Mouse (Mus musculus): ENCODE results near the gene Mkrn2os. TPM values are rescaled to one million over a fixed set of nuclear protein-coding genes. Genes with fewer than 3 reads are reported as not detected.
"Not testable (repeated sequence)": the region's sequence is repeated elsewhere in the genome, so short reads cannot be mapped to it uniquely, and the experiment has no call there.

Gene Mkrn2os
- 1.6 and 1.9 TPM in 2 replicates for polyA plus RNA-seq (2015; fragmentation: Nextera tagmentation; extraction: Ambion mirVana)

GRCm38 (mm10) chr6:115592458-115592857 lies at the start of gene Mkrn2os:
TSS of gene Mkrn2os (minus strand) at chr6:115592576.
- no peak for DNase-seq (ENCODE audit: low spot score)

GRCm38 (mm10) chr6:115638188-115638587 lies 45.8 kb upstream of the Mkrn2os start:
- not testable (repeated sequence) for DNase-seq (ENCODE audit: low spot score)

- DNase-seq (ENCODE audit: low spot score) = no peak
Observed at GRCm38 (mm10) chr6:115634015-115634414, 41.6 kb upstream of the Mkrn2os start.

GRCm38 (mm10) chr6:115631056-115631795 lies 38.9 kb upstream of the Mkrn2os start:
- DNase-seq (ENCODE audit: low spot score) = no peak

- DNase-seq (ENCODE audit: low spot score) = no peak
Observed at GRCm38 (mm10) chr6:115626121-115626520, 33.7 kb upstream of the Mkrn2os start.

GRCm38 (mm10) chr6:115620942-115621341 lies 28.6 kb upstream of the Mkrn2os start:
- no peak for DNase-seq (ENCODE audit: low spot score)

- DNase-seq (ENCODE audit: low spot score) = peak; percentile 77
Observed at GRCm38 (mm10) chr6:115619818-115620217, 27.4 kb upstream of the Mkrn2os start.

- DNase-seq (ENCODE audit: low spot score) = no peak
Observed at GRCm38 (mm10) chr6:115615983-115616382, 23.6 kb upstream of the Mkrn2os start.

GRCm38 (mm10) chr6:115613793-115614192 lies 21.4 kb upstream of the Mkrn2os start:
- DNase-seq (ENCODE audit: low spot score) = no peak

GRCm38 (mm10) chr6:115610301-115610700 lies 17.9 kb upstream of the Mkrn2os start:
- peak; percentile 38 for DNase-seq (ENCODE audit: low spot score)

GRCm38 (mm10) chr6:115609121-115609520 lies 16.7 kb upstream of the Mkrn2os start:
- DNase-seq (ENCODE audit: low spot score) = peak; percentile 52

GRCm38 (mm10) chr6:115607429-115607828 lies 15.1 kb upstream of the Mkrn2os start:
- DNase-seq (ENCODE audit: low spot score) = no peak

- no peak for DNase-seq (ENCODE audit: low spot score)
Observed at GRCm38 (mm10) chr6:115606461-115606860, 14.1 kb upstream of the Mkrn2os start.

- DNase-seq (ENCODE audit: low spot score) = peak; percentile 88
Observed at GRCm38 (mm10) chr6:115601715-115602523, 9.5 kb upstream of the Mkrn2os start, which contains the start of gene Mkrn2. TSS of gene Mkrn2 (plus strand) at chr6:115601902.

GRCm38 (mm10) chr6:115601322-115601714 lies 8.9 kb upstream of the Mkrn2os start:
- DNase-seq (ENCODE audit: low spot score) = no peak

GRCm38 (mm10) chr6:115595667-115596066 lies 3.3 kb upstream of the Mkrn2os start:
- DNase-seq (ENCODE audit: low spot score) = no peak

- peak; percentile 67 for DNase-seq (ENCODE audit: low spot score)
Observed at GRCm38 (mm10) chr6:115594463-115594862, 2.1 kb upstream of the Mkrn2os start.

GRCm38 (mm10) chr6:115593252-115593651 lies 876 bp upstream of the Mkrn2os start:
- no peak for DNase-seq (ENCODE audit: low spot score)

GRCm38 (mm10) chr6:115591692-115592359 lies 550 bp downstream of the Mkrn2os start:
- no peak for DNase-seq (ENCODE audit: low spot score)

- DNase-seq (ENCODE audit: low spot score) = no peak
Observed at GRCm38 (mm10) chr6:115586321-115586720, 6.1 kb downstream of the Mkrn2os start.

- no peak for DNase-seq (ENCODE audit: low spot score)
Observed at GRCm38 (mm10) chr6:115584176-115584575, 8.2 kb downstream of the Mkrn2os start.

Measured in thymus, postnatal 0 days (tissue).